Mouse (Mus musculus) hindbrain, postnatal 0 days (tissue): Measurements from ENCODE around the gene Gm20388. TPM values are rescaled to one million over a fixed set of nuclear protein-coding genes. Genes with fewer than 3 reads are reported as not detected.
A peak's percentile ranks its signal among the peaks of the same experiment; 100 is the strongest.

Experiments used
- ATAC-seq: fragments of 200-750 bp; cut with Nextera tagmentation; 2 replicates; pipeline ENCODE4 v1.8.0; 2017; ENCODE audit warnings: mild to moderate bottlenecking, moderate TSS enrichment, moderate library complexity
- DNase-seq: peaks from one replicate; pipeline ENCODE4 v3.0.0-alpha.2; 2015; ENCODE audit warnings: low spot score
- H3K27ac ChIP-seq: fragments of 300-500 bp; sonication (generic); 2 replicates; pipeline ENCODE4 v1.5.1; 2014; ENCODE audit warnings: mild to moderate bottlenecking
- H3K27me3 ChIP-seq: fragments of 300-500 bp; sonication (generic); 2 replicates; pipeline ENCODE4 v1.6.1; 2014; ENCODE audit warnings: low read length, mixed read lengths; ENCODE audit not compliant: insufficient read depth
- H3K36me3 ChIP-seq: fragments of 300-500 bp; sonication (generic); 2 replicates; pipeline ENCODE4 v1.6.1; 2014; ENCODE audit warnings: low read length, mixed read lengths; ENCODE audit not compliant: insufficient read depth
- H3K4me1 ChIP-seq: fragments of 300-500 bp; sonication (generic); 2 replicates; pipeline ENCODE4 v1.6.1; 2014; ENCODE audit warnings: antibody characterized with exemption, low read length, mixed read lengths; ENCODE audit not compliant: insufficient read depth
- H3K4me2 ChIP-seq: fragments of 300-500 bp; sonication (generic); 2 replicates; pipeline ENCODE4 v1.6.1; 2014; ENCODE audit warnings: low read depth, mild to moderate bottlenecking, low read length, moderate library complexity, mixed read lengths
- H3K4me3 ChIP-seq: fragments of 300-500 bp; sonication (generic); 2 replicates; pipeline ENCODE4 v1.5.1; 2014; ENCODE audit warnings: low read length
- H3K9ac ChIP-seq: fragments of 300-500 bp; sonication (generic); replicated peaks from 2 replicates; pipeline ENCODE4 v1.6.1; 2014; ENCODE audit warnings: mild to moderate bottlenecking, low read length, moderate library complexity, mixed read lengths
- H3K9me3 ChIP-seq: fragments of 300-500 bp; sonication (generic); 2 replicates; pipeline ENCODE4 v1.6.1; 2016; ENCODE audit warnings: low read length, mixed read lengths
- CTCF ChIP-seq: IDR thresholded peaks from 2 replicates; pipeline ENCODE4 v1.5.1; 2016; ENCODE audit warnings: antibody characterized with exemption, control low read depth, low read depth
- WGBS: fragments of 180-500 bp; shearing (Covaris S2); extraction: QIAGEN DNeasy Blood & Tissue Kit; methylation state at CpG from one replicate; pipeline ENCODE4 v1.1.7; 2014; 5-methylcytosine and 5-hydroxymethylcytosine counted together
- polyA plus RNA-seq: library from polyadenylated mRNA; unstranded; fragments of >200 nt; fragmentation: Nextera tagmentation; extraction: Ambion mirVana; gene quantifications from 2 replicates; pipeline ENCODE4 v1.2.1, GENCODE M21; 2015
- total RNA-seq: library from RNA; depleted of rRNA; stranded (reverse); fragments of >200 nt; gene quantifications from 2 replicates; pipeline ENCODE4 v1.2.3, GENCODE M21; 2014

Gm20388 gene
- total and polyA plus RNA-seq, 2 experiments from 2014 or later: 71.3 TPM; not detected in 1

GRCm38 (mm10) chr8:123407612-123408011 lies 3497.0 kb downstream of the Gm20388 start:
- Histone ChIP-seq H3K4me1 (peaks cover 20% of the 10 kb centered on the region; the same call in 1 of the 2 replicates), H3K4me3 (no peak overlapping the region), H3K36me3 (peaks cover 7% of the 10 kb centered on the region; the same call in 1 of the 2 replicates), H3K4me2 (no peak overlapping the region), H3K9ac (no peak overlapping the region), H3K27ac (no peak overlapping the region), H3K9me3 (no peaks in the 10 kb centered on the region), H3K27me3 (no peaks in the 10 kb centered on the region)
- TF ChIP-seq CTCF: no peak
- ATAC-seq (no peak), DNase-seq (no peak)
- 92% methylated on average over 13 of the region's 13 CpGs for WGBS

GRCm38 (mm10) chr8:123408586-123409544 lies 3498.2 kb downstream of the Gm20388 start:
- Histone ChIP-seq H3K4me3 (no peak overlapping the region; the same call in 1 of the 2 replicates), H3K9ac (peak overlapping the region; percentile 79; the same call in 1 of the 2 replicates), H3K4me2 (peak overlapping the region; percentile 85; the same call in 1 of the 2 replicates), H3K27me3 (no peaks in the 10 kb centered on the region), H3K27ac (no peak overlapping the region), H3K4me1 (peaks cover 20% of the 10 kb centered on the region; the same call in 1 of the 2 replicates), H3K9me3 (no peaks in the 10 kb centered on the region), H3K36me3 (no peaks in the 10 kb centered on the region)
- TF ChIP-seq CTCF: no peak
- 69% methylated on average over 9 of the region's 9 CpGs for WGBS
- no peak for ATAC-seq
- DNase-seq: no peak

- Histone ChIP-seq H3K27ac (peak overlapping the region; percentile 94), H3K9me3 (no peaks in the 10 kb centered on the region), H3K36me3 (no peaks in the 10 kb centered on the region), H3K27me3 (no peaks in the 10 kb centered on the region), H3K9ac (peak overlapping the region; percentile 79), H3K4me3 (peak overlapping the region; percentile 62), H3K4me2 (peak overlapping the region; percentile 85), H3K4me1 (peaks cover 20% of the 10 kb centered on the region; the same call in 1 of the 2 replicates)
- DNase-seq (peak; percentile 74), ATAC-seq (0 out of 2 replicates have a peak, but pooled peaks have one; percentile 4)
- WGBS: 14% methylated on average over 8 of the region's 8 CpGs
- no peak for TF ChIP-seq CTCF
These were observed 3499.5 kb downstream of the Gm20388 start for GRCm38 (mm10) chr8:123410049-123410587.

- Histone ChIP-seq H3K27ac (peak overlapping the region; percentile 94), H3K4me1 (peaks cover 20% of the 10 kb centered on the region; the same call in 1 of the 2 replicates), H3K9me3 (no peaks in the 10 kb centered on the region), H3K27me3 (no peaks in the 10 kb centered on the region), H3K9ac (peak overlapping the region; percentile 79), H3K4me3 (peak overlapping the region; percentile 62), H3K4me2 (peak overlapping the region; percentile 85), H3K36me3 (no peaks in the 10 kb centered on the region)
- no peak for TF ChIP-seq CTCF
- DNase-seq (no peak), ATAC-seq (peak; percentile 0; the same call in 1 of the 2 replicates)
- 4% methylated on average over 11 of the region's 11 CpGs for WGBS
These were observed 3500.1 kb downstream of the Gm20388 start for GRCm38 (mm10) chr8:123410788-123411187.

GRCm38 (mm10) chr8:123411246-123411645 lies 3500.6 kb downstream of the Gm20388 start, which contains the start of gene Tubb3:
Gene Tubb3 (plus strand): TSS chr8:123411424.
- DNase-seq: peak; percentile 97
- under 1% methylated on average over 29 of the region's 29 CpGs for WGBS
- H3K9me3 ChIP-seq: no peaks in the 10 kb centered on the region
- peak within 1 kb of the TSS; percentile 94 for H3K27ac ChIP-seq
- no peaks in the 10 kb centered on the region for H3K36me3 ChIP-seq
- H3K27me3 ChIP-seq: no peaks in the 10 kb centered on the region
- peak within 1 kb of the TSS; percentile 62 for H3K4me3 ChIP-seq
- peaks cover 20% of the 10 kb centered on the region; the same call in 1 of the 2 replicates for H3K4me1 ChIP-seq
- H3K4me2 ChIP-seq: peak within 1 kb of the TSS; percentile 85
- no peak for TF ChIP-seq CTCF
- ATAC-seq: peak; percentile 89
- H3K9ac ChIP-seq: peak within 1 kb of the TSS; percentile 79

GRCm38 (mm10) chr8:123411781-123412327 lies 3501.2 kb downstream of the Gm20388 start:
- Histone ChIP-seq H3K4me2 (peak overlapping the region; percentile 85), H3K27ac (peak overlapping the region; percentile 94), H3K9me3 (no peaks in the 10 kb centered on the region), H3K27me3 (no peaks in the 10 kb centered on the region), H3K36me3 (no peaks in the 10 kb centered on the region), H3K9ac (peak overlapping the region; percentile 79), H3K4me1 (peaks cover 21% of the 10 kb centered on the region; the same call in 1 of the 2 replicates), H3K4me3 (peak overlapping the region; percentile 62)
- no peak for TF ChIP-seq CTCF
- ATAC-seq (peak; percentile 22), DNase-seq (peak; percentile 52)
- 2% methylated on average over 16 of the region's 16 CpGs for WGBS
